Mouse (Mus musculus) forebrain, embryonic 13.5 days (tissue): ENCODE data around the gene Psmb3. TPM values are rescaled to one million over a fixed set of nuclear protein-coding genes. Genes with fewer than 3 reads are reported as not detected.

Experiments used
- ATAC-seq: fragments of 200-750 bp; cut with Nextera tagmentation; 2 replicates; pipeline ENCODE4 v1.8.0; 2017
- H3K27ac ChIP-seq: fragments of 300-500 bp; sonication (generic); 2 replicates; pipeline ENCODE4 v1.5.1; 2015; ENCODE audit warnings: inconsistent platforms, mild to moderate bottlenecking, moderate library complexity
- H3K27me3 ChIP-seq: fragments of 300-500 bp; sonication (generic); 2 replicates; pipeline ENCODE4 v1.6.1; 2015; ENCODE audit warnings: mild to moderate bottlenecking, inconsistent platforms
- H3K36me3 ChIP-seq: fragments of 300-500 bp; sonication (generic); 2 replicates; pipeline ENCODE4 v1.6.1; 2015; ENCODE audit warnings: mild to moderate bottlenecking, inconsistent platforms; ENCODE audit not compliant: poor library complexity, severe bottlenecking
- H3K4me1 ChIP-seq: fragments of 300-500 bp; sonication (generic); 2 replicates; pipeline ENCODE4 v1.6.1; 2015; ENCODE audit warnings: inconsistent platforms
- H3K4me2 ChIP-seq: fragments of 300-500 bp; sonication (generic); 2 replicates; pipeline ENCODE4 v1.6.1; 2015; ENCODE audit warnings: inconsistent platforms, mild to moderate bottlenecking, moderate library complexity
- H3K4me3 ChIP-seq: fragments of 300-500 bp; sonication (generic); 2 replicates; pipeline ENCODE4 v1.5.1; 2015; ENCODE audit warnings: mild to moderate bottlenecking, inconsistent platforms
- H3K9ac ChIP-seq: fragments of 300-500 bp; sonication (generic); 2 replicates; pipeline ENCODE4 v1.6.1; 2015; ENCODE audit warnings: mild to moderate bottlenecking, inconsistent platforms
- H3K9me3 ChIP-seq: fragments of 300-500 bp; sonication (generic); replicated peaks from 2 replicates; pipeline ENCODE4 v1.6.1; 2016; ENCODE audit warnings: inconsistent platforms
- WGBS: fragments of 180-500 bp; shearing (Covaris S2); methylation state at CpG from one replicate; pipeline ENCODE4 v1.1.7; 2015; 5-methylcytosine and 5-hydroxymethylcytosine counted together
- microRNA-seq: library from miRNA; unstranded; fragments of <30 nt; microRNA quantifications from one replicate; pipeline ENCODE4, GENCODE M21; 2016
- polyA plus RNA-seq: library from polyadenylated mRNA; unstranded; fragments of >200 nt; fragmentation: Nextera tagmentation; extraction: Ambion mirVana; gene quantifications from 2 replicates; pipeline ENCODE4 v1.2.1, GENCODE M21; 2015

Psmb3 gene
- polyA plus RNA-seq, 1 experiment from 2014 or later: 559 TPM

- Histone ChIP-seq H3K36me3 (peaks cover 72% of the 10 kb centered on the region), H3K27me3 (no peaks in the 10 kb centered on the region), H3K4me2 (no peak overlapping the region), H3K27ac (no peak overlapping the region), H3K9me3 (no peaks in the 10 kb centered on the region), H3K4me1 (peaks cover 5% of the 10 kb centered on the region), H3K4me3 (no peak overlapping the region), H3K9ac (no peak overlapping the region)
- no peak for ATAC-seq
- 88% methylated on average over 5 of the region's 5 CpGs for WGBS
Measured at GRCm38 (mm10) chr11:97748496-97748895, 45.3 kb downstream of the Psmb3 start.

GRCm38 (mm10) chr11:97753277-97753676, 50.1 kb downstream of the Psmb3 start:
- no peak overlapping the region for H3K4me2 ChIP-seq
- no peaks in the 10 kb centered on the region for H3K4me1 ChIP-seq
- H3K4me3 ChIP-seq: no peak overlapping the region
- H3K27me3 ChIP-seq: no peaks in the 10 kb centered on the region
- H3K27ac ChIP-seq: no peak overlapping the region
- H3K9me3 ChIP-seq: no peaks in the 10 kb centered on the region
- 93% methylated on average over 8 of the region's 8 CpGs for WGBS
- H3K36me3 ChIP-seq: peaks cover 92% of the 10 kb centered on the region
- no peak for ATAC-seq
- H3K9ac ChIP-seq: no peak overlapping the region

- Histone ChIP-seq H3K9ac (no peak overlapping the region), H3K4me1 (no peaks in the 10 kb centered on the region), H3K27me3 (no peaks in the 10 kb centered on the region), H3K4me3 (no peak overlapping the region), H3K27ac (no peak overlapping the region), H3K36me3 (peaks cover 86% of the 10 kb centered on the region), H3K4me2 (no peak overlapping the region), H3K9me3 (no peaks in the 10 kb centered on the region)
- WGBS: 95% methylated on average over 1 of the region's 1 CpGs
- ATAC-seq: no peak
Measured at GRCm38 (mm10) chr11:97758125-97758524, 54.9 kb downstream of the Psmb3 start.

- Histone ChIP-seq H3K4me2 (no peak overlapping the region), H3K9ac (peak overlapping the region; percentile 13; the same call in 1 of the 2 replicates), H3K27ac (no peak overlapping the region), H3K36me3 (peaks cover 84% of the 10 kb centered on the region), H3K4me1 (no peaks in the 10 kb centered on the region), H3K27me3 (no peaks in the 10 kb centered on the region), H3K9me3 (no peaks in the 10 kb centered on the region), H3K4me3 (no peak overlapping the region)
- whole genome bisulfite sequencing: 86% methylated on average over 6 of the region's 6 CpGs
- no peak for ATAC-seq
Measured at GRCm38 (mm10) chr11:97758942-97759341, 55.7 kb downstream of the Psmb3 start.

- Histone ChIP-seq H3K27ac (no peak overlapping the region), H3K4me1 (peaks cover 16% of the 10 kb centered on the region), H3K27me3 (no peaks in the 10 kb centered on the region), H3K9me3 (no peaks in the 10 kb centered on the region), H3K36me3 (peaks cover 63% of the 10 kb centered on the region), H3K4me3 (no peak overlapping the region), H3K4me2 (no peak overlapping the region), H3K9ac (no peak overlapping the region)
- no peak for ATAC-seq
Measured at GRCm38 (mm10) chr11:97761638-97762037, 58.4 kb downstream of the Psmb3 start.

Small RNA genes within 50 kb of the gene (microRNA-seq; reads per million reads assigned to microRNA genes)
- gene Gm24158 (not detected), gene Mir6927 (not detected), gene Mir8102 (1.3 reads per million)

Other genes with a start within 250 kb of the Psmb3 start
- gene 4933428G20Rik, start 203.1 kb upstream of the Psmb3 start, polyA plus RNA-seq: 0.46 and 1.0 TPM in 2 replicates
- gene Srcin1, start 127.2 kb upstream of the Psmb3 start, polyA plus RNA-seq: 5.6 and 6.4 TPM in 2 replicates
- gene Epop, start 73.7 kb upstream of the Psmb3 start, polyA plus RNA-seq: 3.5 and 3.9 TPM in 2 replicates
- gene Mllt6, start 40.0 kb upstream of the Psmb3 start, polyA plus RNA-seq: 3.2 and 3.5 TPM in 2 replicates
- 12.8 and 17.3 TPM in 2 replicates for gene Cisd3, start 17.6 kb upstream of the Psmb3 start, polyA plus RNA-seq
- gene Pcgf2, start 2.9 kb upstream of the Psmb3 start, polyA plus RNA-seq: 21.5 and 22.9 TPM in 2 replicates
- gene Pip4k2b, start 41.3 kb downstream of the Psmb3 start, polyA plus RNA-seq: 3.5 and 4.2 TPM in 2 replicates
- gene Cwc25, start 63.2 kb downstream of the Psmb3 start, polyA plus RNA-seq: 18.0 and 20.1 TPM in 2 replicates
- gene 1700001P01Rik, start 72.5 kb downstream of the Psmb3 start, polyA plus RNA-seq: 0.62 and 0.76 TPM in 2 replicates
- gene Rpl23, start 79.0 kb downstream of the Psmb3 start, polyA plus RNA-seq: 386 and 461 TPM in 2 replicates
- 95.3 and 109 TPM in 2 replicates for gene Lasp1, start 95.6 kb downstream of the Psmb3 start, polyA plus RNA-seq
- gene B230217C12Rik, start 137.4 kb downstream of the Psmb3 start, polyA plus RNA-seq: 17.4 and 18.7 TPM in 2 replicates
- 0.78 and 1.4 TPM in 2 replicates for gene Fbxo47, start 180.8 kb downstream of the Psmb3 start, polyA plus RNA-seq